Mouse (Mus musculus): ENCODE measurements around the gene Mgat1.
A peak's percentile ranks its signal among the peaks of the same experiment; 100 is the strongest.
"Not testable (repeated sequence)": the region's sequence is repeated elsewhere in the genome, so short reads cannot be mapped to it uniquely, and the experiment has no call there.

The Mgat1 gene

GRCm38 (mm10) chr11:49265101-49265500 is 21.1 kb downstream of the Mgat1 start:
- no peak for DNase-seq

- DNase-seq: no peak
These were observed 22.7 kb downstream of the Mgat1 start for GRCm38 (mm10) chr11:49266671-49267070.

- no peak for DNase-seq
These were observed 23.3 kb downstream of the Mgat1 start for GRCm38 (mm10) chr11:49267316-49267715.

GRCm38 (mm10) chr11:49267970-49268579 is 24.1 kb downstream of the Mgat1 start:
- no peak for DNase-seq

- DNase-seq: no peak
These were observed 25.8 kb downstream of the Mgat1 start for GRCm38 (mm10) chr11:49269761-49270160.

GRCm38 (mm10) chr11:49270368-49270767 is 26.4 kb downstream of the Mgat1 start:
- no peak for DNase-seq

- peak; percentile 44 for DNase-seq
These were observed 27.3 kb downstream of the Mgat1 start for GRCm38 (mm10) chr11:49271334-49271733.

- no peak for DNase-seq
These were observed 30.0 kb downstream of the Mgat1 start for GRCm38 (mm10) chr11:49273834-49274519.

GRCm38 (mm10) chr11:49278222-49278621 is 34.2 kb downstream of the Mgat1 start, which contains the start of gene Olfr1393:
TSS of gene Olfr1393 (plus strand) at chr11:49278304.
- no peak for DNase-seq

- DNase-seq: not testable (repeated sequence)
These were observed 41.0 kb downstream of the Mgat1 start, which contains the start of gene Olfr1392 for GRCm38 (mm10) chr11:49284982-49285381. TSS of gene Olfr1392 (plus strand) at chr11:49285282.

- DNase-seq: peak; percentile 45
These were observed 43.3 kb downstream of the Mgat1 start for GRCm38 (mm10) chr11:49287251-49287650.

- DNase-seq: peak; percentile 73
These were observed 48.8 kb downstream of the Mgat1 start for GRCm38 (mm10) chr11:49292777-49293176.

GRCm38 (mm10) chr11:49304441-49304840 is 60.5 kb downstream of the Mgat1 start, which contains the start of gene Olfr10:
TSS of gene Olfr10 (plus strand) at chr11:49304741.
- DNase-seq: no peak

- not testable (repeated sequence) for DNase-seq
These were observed 64.6 kb downstream of the Mgat1 start for GRCm38 (mm10) chr11:49308547-49308946.
